Mouse (Mus musculus) heart, postnatal 25 days (tissue): ENCODE measurements at regions not wholly inside any gene's neighbourhood (a gene's known extent, or its start where the extent isn't known, plus 50 kb on each side); places are given as distances from the start of the nearest gene placed in this dataset.
A peak's percentile ranks its signal among the peaks of the same experiment; 100 is the strongest.

Experiments
- DNase-seq: peaks from one replicate; pipeline ENCODE4 v3.0.0; 2022; ENCODE audit warnings: low spot score
- intact Hi-C: fragments of 180-260 bp; cut with DNase I; formaldehyde crosslinking; loops from one replicate; pipeline ENCODE4 v1.15.1; 2025

DNA sequence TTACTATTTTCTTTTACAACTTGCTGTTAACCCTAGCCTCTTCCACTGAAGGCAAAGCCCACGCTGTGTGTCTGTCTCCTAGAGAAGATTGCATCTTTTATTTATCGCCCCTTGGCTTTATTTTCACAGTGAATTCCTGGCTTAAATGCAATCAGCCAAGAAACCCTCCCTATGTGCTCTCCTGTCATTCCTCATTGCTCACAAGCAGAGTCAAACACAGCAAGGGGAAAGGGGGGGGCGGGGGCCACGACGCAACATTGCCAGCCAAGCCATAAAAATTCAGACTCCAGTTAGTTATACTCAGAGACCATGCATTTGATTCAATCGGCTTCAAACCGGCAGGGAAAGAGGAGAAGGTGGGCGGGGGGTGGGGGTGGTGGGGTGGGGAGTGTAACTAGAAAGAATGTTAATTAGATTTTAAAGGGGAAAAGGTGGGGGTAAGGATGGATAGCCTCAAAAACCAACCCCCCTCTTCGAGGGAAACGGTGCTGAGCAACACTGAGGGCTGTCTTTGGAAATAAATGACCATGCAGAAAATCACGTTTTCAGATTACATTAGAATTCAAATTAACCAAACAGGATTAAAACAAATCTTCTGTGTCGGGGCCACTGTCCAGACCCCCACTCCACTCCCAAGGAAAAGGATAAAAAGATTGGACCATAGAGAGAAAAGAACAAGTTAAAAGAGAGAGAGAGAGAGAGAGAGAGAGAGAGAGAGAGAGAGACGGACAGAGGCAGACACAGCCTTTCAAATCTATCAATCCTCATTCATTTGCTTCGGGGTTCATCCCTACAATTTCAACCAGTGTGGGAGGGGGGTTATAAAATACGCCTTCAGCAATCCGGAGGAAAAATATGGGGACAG lies 156.6 kb upstream of the Smim15 start:
- no peak for DNase-seq
- intact Hi-C loops: loop anchor here (5.0 to 10.0 kb wide), 5 partner anchors 50 to 423 kb away; partner anchors contain the start of genes Ercc8 and Ndufaf2

DNA sequence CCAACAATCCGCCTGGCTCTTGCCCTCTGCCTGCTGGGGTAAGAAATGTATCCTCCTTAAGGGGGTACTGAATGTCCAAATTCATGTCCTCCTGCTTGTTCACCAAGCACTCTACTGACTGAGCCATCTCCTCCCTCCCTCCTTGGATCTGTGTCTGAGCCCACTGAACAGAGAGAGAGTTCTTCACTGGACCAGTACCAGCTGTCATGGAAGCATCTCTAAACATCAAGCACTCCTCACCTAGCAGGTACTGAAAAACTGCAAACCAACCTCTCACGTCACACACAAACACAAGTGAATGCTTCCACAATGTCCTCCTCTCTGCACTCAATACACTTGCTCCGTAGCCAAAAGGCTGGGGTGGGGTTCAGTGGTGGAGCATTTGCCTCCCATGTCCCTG lies 159.4 kb upstream of the Smim15 start:
- DNase-seq: no peak
- intact Hi-C loops: loop anchor here (5.0 to 10.0 kb wide), 5 partner anchors 48 to 420 kb away; partner anchors contain the start of genes Ercc8 and Ndufaf2

DNA sequence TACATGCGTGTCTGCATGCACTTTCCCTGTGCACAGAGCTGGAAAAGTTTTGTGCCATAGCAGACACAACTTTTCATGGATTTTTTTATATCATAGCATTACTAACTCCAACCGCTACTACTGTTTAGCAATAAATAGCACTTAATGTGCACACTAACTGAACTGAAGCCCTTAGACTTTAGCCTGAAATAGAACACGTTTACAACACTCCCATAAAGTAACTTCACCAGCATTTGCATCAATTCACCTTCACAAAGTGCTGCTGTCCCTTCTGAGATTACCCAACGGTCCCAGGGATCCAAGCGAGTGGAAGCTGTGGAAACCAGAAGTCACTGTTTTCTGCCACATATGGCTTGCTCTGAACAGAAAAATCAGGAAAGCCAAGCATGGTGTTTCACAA lies 161.9 kb upstream of the Smim15 start:
- no peak for DNase-seq
- intact Hi-C loops: loop anchor here (10.0 kb wide), 3 partner anchors 272 to 418 kb away; partner anchors contain the start of genes Ercc8 and Ndufaf2

DNA sequence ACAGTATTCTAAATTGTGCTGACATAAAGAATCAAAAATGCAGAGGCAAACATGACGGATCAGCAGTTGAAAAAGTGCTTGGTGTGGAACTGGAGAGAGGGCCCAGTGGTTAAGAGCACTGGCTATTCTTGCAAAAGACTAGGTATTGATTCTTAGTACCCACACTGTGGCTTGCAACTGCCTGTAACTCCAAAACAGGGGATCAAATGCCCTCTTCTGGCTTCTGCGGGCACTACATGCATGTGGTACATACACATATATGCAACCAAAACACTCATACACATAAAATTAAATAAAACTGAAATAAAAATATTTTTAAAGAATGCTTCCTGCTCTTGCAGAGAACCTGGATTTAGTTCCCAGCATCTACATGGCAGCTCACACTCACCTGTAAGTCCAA lies 163.7 kb upstream of the Smim15 start:
- DNase-seq: no peak
- intact Hi-C loops: loop anchor here (10.0 kb wide), 3 partner anchors 274 to 416 kb away; partner anchors contain the start of genes Ercc8 and Ndufaf2

DNA sequence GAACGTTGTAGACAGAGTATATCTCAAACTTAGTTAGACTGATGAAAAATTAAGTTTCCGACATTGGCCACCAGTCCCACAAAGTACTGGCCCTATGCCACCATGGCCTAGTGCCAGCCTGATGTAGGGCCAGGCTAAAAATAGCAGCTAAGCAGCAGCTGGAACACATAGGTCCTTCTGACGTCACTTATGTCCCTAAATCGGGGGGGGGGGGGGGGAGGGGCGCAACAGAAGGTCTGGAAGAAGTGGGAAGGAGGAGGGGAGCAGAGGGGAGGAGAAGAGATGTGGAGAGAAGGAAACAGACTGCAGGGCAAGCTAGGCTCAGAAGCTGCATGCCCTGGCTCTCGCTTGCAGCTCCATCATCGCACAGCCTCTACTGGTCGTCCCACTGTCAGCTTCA lies 164.7 kb upstream of the Smim15 start:
- intact Hi-C loops: no loop called here
- peak; percentile 56 for DNase-seq

DNA sequence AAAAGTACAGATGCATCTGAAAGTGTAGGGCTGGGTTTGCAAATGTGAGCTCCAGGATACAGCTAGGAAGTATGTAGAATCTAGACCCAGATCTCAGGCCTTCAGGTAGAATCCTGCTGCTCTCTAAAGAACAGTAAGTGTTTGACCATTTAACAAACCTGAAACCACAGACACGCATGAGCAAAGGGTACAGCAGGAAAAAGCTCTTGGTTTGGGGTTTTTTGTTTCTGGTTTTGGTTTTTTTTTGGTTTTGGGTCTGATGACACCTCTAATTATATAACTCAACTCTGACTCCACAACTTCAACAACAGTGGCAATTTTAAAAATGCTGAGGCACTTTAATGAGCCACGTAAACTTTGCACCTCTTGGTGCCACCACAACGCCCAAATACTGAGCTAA lies 165.3 kb upstream of the Smim15 start:
- intact Hi-C loops: no loop called here
- DNase-seq: no peak

DNA sequence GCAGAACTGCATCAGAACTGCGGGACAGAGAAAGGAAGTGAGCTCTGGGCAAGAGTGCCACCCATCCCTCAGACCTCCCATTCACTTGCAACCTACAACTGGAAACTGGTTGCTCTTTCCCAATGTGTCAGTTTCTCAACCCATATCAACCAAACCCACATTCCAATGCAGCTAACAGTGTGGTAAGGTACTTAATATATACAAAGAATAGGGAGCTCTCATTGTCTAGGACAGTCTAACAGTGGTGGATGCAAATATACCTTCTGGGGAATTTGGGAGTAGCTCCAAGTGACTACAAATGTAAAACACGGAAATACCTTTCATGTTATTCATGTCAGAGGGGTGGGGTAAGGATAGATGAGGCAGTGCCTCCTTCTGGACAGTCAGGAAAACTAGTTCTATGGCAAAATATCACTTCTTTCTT lies 171.0 kb upstream of the Smim15 start:
- intact Hi-C loops: no loop called here
- DNase-seq: no peak

DNA sequence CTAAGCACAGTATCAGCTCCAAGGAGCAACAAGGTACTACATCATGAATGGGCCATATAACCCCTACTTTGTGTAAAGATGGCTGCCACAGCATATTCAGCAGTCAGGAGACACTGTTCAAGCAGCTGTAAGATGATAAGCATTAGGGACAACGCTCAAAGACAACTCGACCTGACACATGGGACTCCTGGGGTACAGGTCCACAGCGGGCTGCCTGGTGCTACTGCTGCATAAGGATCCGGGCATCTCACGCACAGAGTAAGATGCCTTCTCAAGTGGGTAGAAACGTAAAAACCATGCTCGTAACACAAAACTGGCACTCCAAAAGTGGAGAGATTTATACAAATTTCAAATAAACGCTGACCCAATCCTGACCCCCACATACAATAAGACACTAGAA lies 171.7 kb upstream of the Smim15 start:
- no peak for DNase-seq
- intact Hi-C loops: no loop called here

DNA sequence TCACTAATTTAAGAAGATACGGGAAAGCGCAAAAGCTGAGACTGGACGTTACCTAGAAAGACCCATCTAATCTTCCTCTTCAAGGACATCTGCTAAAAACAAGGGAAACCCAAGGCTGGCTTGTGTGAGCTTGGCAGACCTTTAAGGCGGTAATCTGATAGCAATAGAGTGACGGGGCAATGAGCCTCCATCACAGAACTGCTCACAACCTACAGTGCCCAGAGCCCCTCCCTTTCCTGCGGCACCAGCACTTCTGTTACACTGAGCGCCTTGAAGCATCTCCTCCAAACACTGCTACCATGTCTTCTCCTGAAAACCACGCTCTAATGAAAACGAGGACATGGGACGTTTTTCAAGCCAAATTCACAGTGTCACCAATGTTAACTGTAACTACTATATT lies 172.1 kb upstream of the Smim15 start:
- DNase-seq: no peak
- intact Hi-C loops: no loop called here

DNA sequence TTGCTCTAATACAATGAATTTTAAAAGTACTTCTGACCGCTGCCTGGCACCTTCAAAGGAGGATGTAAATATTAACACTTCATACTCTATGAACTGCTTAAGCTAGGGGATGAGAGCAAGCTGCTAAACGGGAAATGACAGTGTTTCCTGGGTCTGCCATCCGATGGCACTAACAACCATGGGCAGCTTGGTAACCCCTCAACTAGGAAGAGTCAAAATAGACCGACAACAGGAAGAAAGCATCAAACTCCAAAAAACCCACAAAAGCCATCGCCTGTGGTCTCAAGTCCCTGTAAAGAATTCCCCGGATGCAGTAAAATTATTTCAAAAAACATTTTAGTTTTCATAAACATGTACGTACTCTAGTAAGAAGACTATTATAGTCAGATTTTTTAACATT lies 175.3 kb upstream of the Smim15 start:
- intact Hi-C loops: no loop called here
- DNase-seq: no peak

DNA sequence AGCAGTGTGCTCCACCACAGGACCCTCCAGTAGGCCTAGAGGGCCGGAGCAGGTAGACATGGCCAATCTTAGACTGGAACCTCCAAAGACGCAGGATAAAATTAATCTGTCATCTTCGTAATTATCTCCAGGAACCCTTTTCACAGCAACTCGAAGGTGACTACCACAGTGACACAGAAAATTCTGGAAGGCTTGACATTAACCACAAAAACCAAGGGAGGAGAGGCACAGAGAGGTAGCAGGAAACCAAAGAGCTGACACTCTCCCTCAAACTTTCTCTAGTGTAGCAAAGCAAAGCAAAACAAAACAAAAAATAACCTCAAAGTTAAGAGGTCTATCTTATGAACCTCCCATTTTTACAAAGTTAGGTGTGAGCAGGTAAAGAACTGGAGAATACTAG lies 177.4 kb upstream of the Smim15 start:
- intact Hi-C loops: no loop called here

DNA sequence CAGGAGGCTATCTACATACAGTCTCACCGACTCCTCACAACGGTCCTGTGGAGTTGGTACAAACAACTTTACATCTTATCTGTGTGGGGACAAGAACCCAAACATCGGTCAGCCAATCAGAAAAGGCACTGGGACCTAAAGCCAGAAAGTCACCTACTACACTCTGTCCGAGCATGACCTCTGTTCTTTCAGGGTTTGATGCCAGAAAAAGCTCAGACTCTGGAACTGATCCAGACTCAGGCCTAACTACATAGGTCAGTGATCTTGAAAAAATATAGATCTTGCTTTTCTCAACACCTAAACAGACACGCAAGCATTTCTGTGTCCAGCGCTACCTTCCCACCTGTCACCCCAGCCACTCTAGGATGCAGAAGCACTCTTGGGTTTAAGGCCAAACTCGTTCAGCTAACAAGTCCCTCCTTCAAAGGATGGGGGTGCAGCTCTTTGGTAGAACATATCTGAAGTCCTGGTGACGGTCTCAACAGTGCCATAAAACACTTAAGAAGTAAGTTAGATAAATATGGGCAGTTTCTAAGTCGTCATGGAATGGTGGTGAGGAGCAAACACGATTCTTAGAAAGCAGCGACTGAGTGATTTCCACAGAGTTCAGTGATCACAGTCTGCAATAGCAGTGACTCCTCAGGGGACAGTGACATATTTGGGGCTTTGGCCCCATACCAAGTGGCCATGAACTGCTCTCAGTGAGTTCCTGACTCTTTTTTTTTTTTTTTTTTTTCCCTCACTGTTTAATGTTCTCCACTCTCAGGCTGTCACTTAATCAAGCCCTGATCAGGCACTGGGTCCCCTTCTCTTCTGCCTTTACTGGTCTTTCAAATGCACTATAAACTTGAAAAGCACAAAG lies 181.2 kb upstream of the Smim15 start:
- intact Hi-C loops: no loop called here
- no peak for DNase-seq

More for the DNA sequence above, 177.4 kb upstream of the Smim15 start:
- DNase-seq: no peak

DNA sequence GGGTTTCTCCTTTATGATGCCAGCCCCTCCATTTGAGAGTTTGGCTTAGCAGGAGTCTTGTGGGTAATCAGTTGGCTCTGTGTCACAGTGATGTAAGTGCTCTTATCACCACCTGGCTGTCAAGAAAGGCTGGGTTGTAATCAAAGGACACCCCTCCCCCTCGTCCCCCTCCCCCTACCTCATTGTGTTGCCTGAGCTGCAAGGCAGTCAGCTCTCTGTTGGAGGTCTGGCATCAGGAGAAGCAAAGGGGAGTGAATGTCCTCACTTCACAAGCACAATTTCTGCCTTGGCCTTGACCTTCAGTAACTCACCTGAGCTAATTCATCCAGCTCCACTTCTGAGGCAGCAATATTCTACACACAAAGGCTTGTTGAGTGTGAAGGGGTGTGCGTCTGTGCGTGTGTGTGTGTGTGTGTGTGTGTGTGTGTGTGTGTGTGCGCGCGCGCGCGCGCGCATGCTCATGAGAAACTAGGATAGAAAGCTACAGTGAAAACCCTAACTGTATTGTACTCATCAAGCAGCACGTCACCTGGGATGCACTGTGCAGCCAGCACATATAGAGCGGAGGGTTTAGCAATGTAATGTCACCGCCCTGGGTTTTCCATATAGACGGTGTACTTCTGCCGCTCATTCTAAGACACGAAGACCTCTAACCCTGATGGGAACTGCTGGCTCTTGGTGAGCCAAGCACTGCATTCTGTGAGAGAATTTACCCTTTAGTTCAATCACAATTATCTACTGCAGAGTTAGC lies 182.7 kb upstream of the Smim15 start:
- intact Hi-C loops: no loop called here
- no peak for DNase-seq

DNA sequence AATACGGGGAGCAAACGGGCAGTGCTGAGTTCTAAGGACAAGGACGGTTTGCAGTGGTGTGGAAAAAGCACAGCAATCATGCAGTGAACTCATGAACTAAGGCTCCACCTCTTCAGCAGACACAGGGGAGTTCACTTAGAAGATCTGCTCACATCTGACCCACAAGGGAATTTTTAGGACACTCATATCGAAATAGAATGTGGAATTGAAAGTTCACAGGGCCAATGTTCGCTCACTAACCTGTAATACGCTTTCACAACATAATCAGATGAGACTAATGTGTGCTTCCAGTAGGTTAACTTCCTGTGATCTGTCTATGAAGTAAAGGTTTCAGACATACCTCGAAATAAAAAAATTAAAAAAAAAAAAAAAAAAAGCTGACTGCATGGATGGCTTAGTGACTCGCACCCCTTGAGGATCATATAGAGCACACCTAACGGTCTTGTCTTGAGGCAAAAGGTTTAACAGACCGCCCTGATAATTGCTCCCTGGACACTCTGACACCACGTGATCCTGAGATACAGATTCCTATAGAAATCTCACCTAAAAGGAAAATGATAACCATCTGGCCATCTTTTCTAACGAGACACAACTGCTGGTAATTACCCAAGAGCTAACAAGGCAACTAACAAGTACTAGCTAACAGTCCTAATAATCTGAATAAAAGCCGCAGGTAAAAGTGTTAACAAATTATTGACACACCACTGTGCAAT lies 187.0 kb upstream of the Smim15 start:
- intact Hi-C loops: no loop called here

DNA sequence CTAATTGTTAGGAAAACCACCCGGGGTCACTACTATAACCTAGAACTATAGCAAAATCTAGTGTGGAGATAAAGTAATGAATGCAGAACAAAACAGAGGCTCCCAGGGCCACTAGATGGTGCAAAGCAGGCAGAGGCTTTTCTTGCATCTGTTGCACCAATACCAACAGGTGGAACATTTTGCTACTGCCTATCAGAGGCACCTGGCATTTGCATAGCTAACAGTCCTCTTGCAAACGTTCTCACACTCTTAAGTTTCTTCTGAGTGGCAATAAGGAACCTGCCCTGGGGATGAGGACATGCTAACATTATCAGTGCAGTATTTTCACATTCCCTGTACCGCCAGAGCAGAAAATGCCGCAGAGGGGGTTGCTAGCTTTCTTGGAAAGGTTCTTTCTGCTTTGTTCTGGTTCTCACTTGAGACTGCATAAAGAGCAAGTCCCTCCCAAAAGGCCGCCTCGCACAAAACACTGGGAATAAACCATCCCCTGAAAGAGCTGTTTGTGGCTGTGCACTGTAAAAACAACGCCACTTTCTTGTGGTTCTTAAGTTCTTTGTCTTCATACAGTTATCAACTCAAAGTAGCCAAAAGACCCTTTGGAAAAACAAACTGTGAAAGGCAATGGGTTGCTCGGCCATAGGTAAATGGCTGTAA lies 193.2 kb upstream of the Smim15 start:
- intact Hi-C loops: no loop called here
- DNase-seq: no peak

More for the DNA sequence above, 187.0 kb upstream of the Smim15 start:
- DNase-seq: no peak

DNA sequence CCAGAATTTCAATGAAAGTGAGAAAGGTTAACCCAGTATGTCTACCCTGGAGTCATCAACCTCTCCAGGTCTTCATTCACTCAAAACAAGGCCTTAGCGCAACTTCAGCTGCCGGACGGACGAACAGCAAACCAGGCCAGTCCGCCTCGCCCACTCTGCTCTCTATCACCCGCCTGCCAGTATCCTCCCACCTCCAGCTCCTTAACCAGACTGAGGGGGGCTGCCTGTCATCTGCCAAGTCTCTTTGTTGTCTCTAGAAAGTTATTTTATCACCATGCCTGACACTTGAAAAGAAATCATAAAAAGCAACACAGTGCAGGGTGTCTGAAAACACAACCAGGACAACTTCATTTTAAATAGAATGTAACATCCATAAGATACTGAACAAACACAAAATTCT lies 195.4 kb upstream of the Smim15 start:
- intact Hi-C loops: no loop called here
- no peak for DNase-seq

DNA sequence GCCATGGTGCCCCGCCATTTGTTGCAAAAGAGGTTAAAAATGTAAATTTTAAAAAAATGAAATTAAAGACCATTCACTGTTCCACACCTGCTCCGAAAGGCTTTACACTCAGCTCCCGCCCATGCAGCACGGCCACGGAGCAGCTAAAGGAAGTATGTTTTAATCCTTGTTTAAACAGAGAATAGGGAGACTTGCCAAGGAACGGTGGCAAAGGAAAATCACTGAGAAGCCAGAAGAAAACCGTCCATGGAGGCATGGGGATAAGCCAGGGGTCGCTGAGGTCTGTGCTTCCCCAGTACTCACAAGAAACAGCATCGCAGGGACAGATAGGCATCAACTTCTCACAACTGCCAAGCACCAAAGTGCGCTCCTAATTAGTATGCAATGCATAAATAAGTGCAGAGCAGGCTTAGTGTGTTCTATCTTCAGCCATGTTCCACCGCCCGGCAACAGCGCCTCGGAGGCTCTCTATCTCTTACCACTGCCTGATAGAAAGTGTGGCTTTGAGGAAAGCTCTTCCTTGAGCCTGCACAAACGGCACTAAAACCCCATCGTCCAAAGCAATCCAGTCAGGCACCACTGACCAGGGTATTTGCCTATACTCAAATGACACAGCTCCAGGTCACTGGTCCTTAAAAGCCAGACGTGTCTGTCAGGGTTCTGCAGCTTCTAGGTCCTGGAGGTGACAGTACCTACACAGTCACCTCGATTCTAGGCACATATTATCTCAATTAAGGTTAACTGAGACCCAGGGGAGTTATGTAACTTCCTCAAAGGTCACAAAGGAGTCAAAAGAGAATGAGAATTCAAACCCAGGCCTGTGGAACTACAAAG lies 196.8 kb upstream of the Smim15 start:
- DNase-seq: no peak
- intact Hi-C loops: no loop called here

DNA sequence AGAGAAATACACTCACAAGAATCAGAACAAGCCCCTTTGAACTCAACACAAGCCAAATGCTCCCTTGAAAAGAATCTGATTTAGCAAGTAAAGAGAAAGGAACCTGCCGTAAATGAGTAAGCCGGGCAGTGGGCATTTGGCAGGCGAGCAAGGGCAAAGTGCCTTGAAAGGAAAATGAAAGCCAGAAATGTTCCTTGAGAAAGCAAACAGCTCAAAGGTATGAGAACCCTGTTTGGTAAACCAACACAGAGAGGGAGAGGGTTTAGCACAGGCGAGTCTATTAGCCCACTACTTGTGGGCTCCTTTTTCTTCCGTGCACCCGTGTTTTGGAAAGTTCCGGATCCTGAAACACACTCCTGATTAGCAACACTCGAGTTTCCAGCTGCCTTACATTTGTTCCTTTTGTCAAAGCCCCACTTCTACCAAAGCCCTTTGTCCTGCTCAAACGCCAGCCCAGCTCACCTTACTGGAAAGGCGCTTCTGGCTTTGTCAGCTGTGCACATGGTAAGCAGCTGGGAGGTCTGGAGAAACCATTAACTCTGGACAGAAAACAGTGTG lies 197.5 kb upstream of the Smim15 start:
- no peak for DNase-seq
- intact Hi-C loops: no loop called here
